Mouse (Mus musculus) heart, adult 2 months (tissue): ENCODE data around the gene Cars2. TPM values are rescaled to one million over a fixed set of nuclear protein-coding genes. Genes with fewer than 3 reads are reported as not detected.

Experiments
- DNase-seq, 2 experiments: peaks; one replicate each; pipeline ENCODE4 v3.0.0; 2021
- H3K27ac ChIP-seq: fragments of 200-600 bp; 2 replicates; pipeline ENCODE4 v1.8.1; 2022
- H3K27me3 ChIP-seq: fragments of 200-500 bp; 2 replicates; pipeline ENCODE4 v1.6.1; 2012; ENCODE audit warnings: mild to moderate bottlenecking, low read length, inconsistent platforms, mixed read lengths; ENCODE audit not compliant: control insufficient read depth, insufficient read depth
- H3K36me3 ChIP-seq: fragments of 200-500 bp; 2 replicates; pipeline ENCODE4 v1.6.1; 2012; ENCODE audit warnings: low read length, inconsistent platforms; ENCODE audit not compliant: control insufficient read depth, insufficient read depth
- H3K4me1 ChIP-seq: fragments of 200-500 bp; 2 replicates; pipeline ENCODE4 v1.6.1; 2011; ENCODE audit warnings: low read length; ENCODE audit not compliant: control insufficient read depth, insufficient read depth
- H3K4me3 ChIP-seq: fragments of 200-600 bp; 2 replicates; pipeline ENCODE4 v1.8.1; 2022
- H3K79me2 ChIP-seq: fragments of 200-500 bp; replicated peaks from 2 replicates; pipeline ENCODE4 v1.6.1; 2012; ENCODE audit warnings: mild to moderate bottlenecking, inconsistent platforms, low read length, moderate library complexity, mixed read lengths; ENCODE audit not compliant: control insufficient read depth, insufficient read depth
- H3K9ac ChIP-seq: fragments of 200-500 bp; 2 replicates; pipeline ENCODE4 v1.6.1; 2012; ENCODE audit warnings: low read depth, mild to moderate bottlenecking, control low read depth, inconsistent platforms, low read length, mixed read lengths
- CTCF ChIP-seq: fragments of 200-600 bp; IDR thresholded peaks from 2 replicates; pipeline ENCODE4 v1.8.1; 2022; ENCODE audit warnings: antibody characterized with exemption, mild to moderate bottlenecking, moderate library complexity
- EP300 ChIP-seq: fragments of 200-500 bp; IDR thresholded peaks from 2 replicates; pipeline ENCODE4 v1.6.1; 2011; ENCODE audit warnings: low read depth, low read length, control low read depth; ENCODE audit not compliant: insufficient read depth
- POLR2A ChIP-seq: fragments of 200-500 bp; IDR thresholded peaks from 2 replicates; pipeline ENCODE4 v1.6.1; 2011; ENCODE audit warnings: mild to moderate bottlenecking, low read depth, low read length, control low read depth; ENCODE audit not compliant: insufficient read depth
- WGBS: fragments of 180-500 bp; shearing (Covaris S2); methylation state at CpG from one replicate; pipeline ENCODE4 v1.1.7; 2018; 5-methylcytosine and 5-hydroxymethylcytosine counted together
- intact Hi-C: fragments of 180-260 bp; cut with DNase I; formaldehyde crosslinking; loops from one replicate; pipeline ENCODE4 v1.15.1; 2025
- polyA plus RNA-seq: library from polyadenylated mRNA; depleted of rRNA; stranded (reverse); fragments of >200 nt; gene quantifications from 2 replicates; pipeline ENCODE4 v1.2.3, GENCODE M21; 2012
- total RNA-seq, 2 experiments: library from RNA; stranded (reverse); gene quantifications; 2 replicates each; pipeline ENCODE4 v1.2.3; 2021

Gene Cars2
- total and polyA plus RNA-seq, 3 experiments: 46.5 to 49.8 (median 47.7) TPM

DNA sequence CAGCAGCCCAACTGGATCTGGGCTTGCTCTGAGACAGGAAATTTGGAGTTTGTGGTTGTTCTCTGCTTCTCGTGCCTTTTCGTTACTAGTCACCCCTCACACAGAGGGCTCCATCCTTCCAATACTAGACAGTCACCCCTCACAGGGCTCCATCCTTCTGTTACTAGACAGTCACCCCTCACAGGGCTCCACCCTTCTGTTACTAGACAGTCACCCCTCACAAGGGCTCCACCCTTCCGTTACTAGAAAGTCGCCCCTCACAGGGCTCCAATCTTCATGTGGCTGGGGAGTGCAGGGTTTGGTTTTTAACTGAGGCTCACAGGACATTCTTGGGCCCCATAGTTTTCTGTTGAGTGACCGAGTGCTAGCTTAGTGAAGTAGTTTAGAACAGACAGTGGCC lies 37.3 kb downstream of the Cars2 start:
- Histone ChIP-seq H3K4me3 (no peak overlapping the region), H3K9ac (no peak overlapping the region), H3K27me3 (no peaks in the 10 kb centered on the region), H3K27ac (no peak overlapping the region), H3K4me1 (peaks cover 4% of the 10 kb centered on the region), H3K79me2 (no peaks in the 10 kb centered on the region), H3K36me3 (no peaks in the 10 kb centered on the region)
- DNase-seq: no peak
- no peak for TF ChIP-seq EP300
- TF ChIP-seq POLR2A: no peak
- no peak for TF ChIP-seq CTCF
- intact Hi-C loops: no loop called here
- 85% methylated on average over 5 of the region's 5 CpGs for WGBS

DNA sequence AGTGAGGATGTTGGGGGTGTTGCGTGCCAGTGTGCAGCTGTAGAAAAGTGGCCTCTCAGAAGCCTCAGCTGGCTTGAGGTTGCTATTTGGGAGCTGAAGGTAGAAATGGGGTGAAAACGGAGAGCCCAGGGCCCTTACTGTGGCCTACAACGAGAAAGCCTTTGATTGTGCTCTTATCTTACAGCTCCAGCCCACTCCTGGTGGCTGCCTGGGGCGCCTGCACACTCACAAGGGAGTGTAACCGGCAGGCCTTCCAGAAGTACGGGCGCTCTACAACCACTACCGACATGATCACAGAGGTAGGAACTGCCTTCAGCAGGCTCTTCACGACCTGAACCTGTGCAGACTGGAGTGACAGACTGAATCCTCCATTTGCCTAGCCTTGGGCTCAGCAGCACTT lies 37.9 kb downstream of the Cars2 start:
- no peak overlapping the region for H3K9ac ChIP-seq
- no peak for TF ChIP-seq EP300
- TF ChIP-seq POLR2A: no peak
- no peak for TF ChIP-seq CTCF
- H3K4me3 ChIP-seq: no peak overlapping the region
- H3K79me2 ChIP-seq: no peaks in the 10 kb centered on the region
- DNase-seq: no peak
- 85% methylated on average over 9 of the region's 9 CpGs for WGBS
- no peaks in the 10 kb centered on the region for H3K36me3 ChIP-seq
- H3K27ac ChIP-seq: no peak overlapping the region
- H3K27me3 ChIP-seq: no peaks in the 10 kb centered on the region
- intact Hi-C loops: no loop called here
- H3K4me1 ChIP-seq: peaks cover 4% of the 10 kb centered on the region

GRCm38 (mm10) chr8:11510971-11511370 lies 39.6 kb downstream of the Cars2 start:
- H3K36me3 ChIP-seq: no peaks in the 10 kb centered on the region
- H3K27ac ChIP-seq: no peak overlapping the region

GRCm38 (mm10) chr8:11508880-11509279 lies 41.7 kb downstream of the Cars2 start:
- H3K27ac ChIP-seq: no peak overlapping the region
- no peak overlapping the region for H3K4me3 ChIP-seq
- no peak overlapping the region for H3K9ac ChIP-seq
- no peaks in the 10 kb centered on the region for H3K79me2 ChIP-seq
- no peaks in the 10 kb centered on the region for H3K36me3 ChIP-seq
- peaks cover 2% of the 10 kb centered on the region; the same call in 1 of the 2 replicates for H3K4me1 ChIP-seq
- DNase-seq: no peak
- intact Hi-C loops: loop anchor here (5.0 kb wide), 2 partner anchors 93 to 108 kb away; no protein-coding TSS in a partner anchor
- no peaks in the 10 kb centered on the region for H3K27me3 ChIP-seq
- no peak for TF ChIP-seq EP300
- no peak for TF ChIP-seq POLR2A
- no peak for TF ChIP-seq CTCF
- WGBS: 87% methylated on average over 10 of the region's 10 CpGs

More at GRCm38 (mm10) chr8:11510971-11511370, 39.6 kb downstream of the Cars2 start:
- TF ChIP-seq CTCF: no peak
- TF ChIP-seq POLR2A: no peak
- TF ChIP-seq EP300: no peak
- H3K4me1 ChIP-seq: peaks cover 4% of the 10 kb centered on the region
- H3K27me3 ChIP-seq: no peaks in the 10 kb centered on the region
- no peak overlapping the region for H3K4me3 ChIP-seq
- WGBS: 72% methylated on average over 5 of the region's 5 CpGs
- no peak overlapping the region for H3K9ac ChIP-seq
- no peak for DNase-seq
- intact Hi-C loops: no loop called here
- no peaks in the 10 kb centered on the region for H3K79me2 ChIP-seq

GRCm38 (mm10) chr8:11506802-11507201 lies 43.8 kb downstream of the Cars2 start:
- no peaks in the 10 kb centered on the region for H3K36me3 ChIP-seq
- no peak overlapping the region for H3K9ac ChIP-seq
- no peaks in the 10 kb centered on the region for H3K27me3 ChIP-seq
- H3K79me2 ChIP-seq: no peaks in the 10 kb centered on the region
- no peak overlapping the region for H3K4me3 ChIP-seq
- intact Hi-C loops: loop anchor here (2.0 to 5.0 kb wide), 3 partner anchors 95 to 194 kb away; partner anchors contain the start of gene 1700016D06Rik
- H3K4me1 ChIP-seq: peaks cover 2% of the 10 kb centered on the region; the same call in 1 of the 2 replicates
- DNase-seq: peak; percentile 39 to 64
- H3K27ac ChIP-seq: no peak overlapping the region
- TF ChIP-seq EP300 (no peak), CTCF (peak; percentile 70)
- WGBS: 64% methylated on average over 6 of the region's 6 CpGs

DNA sequence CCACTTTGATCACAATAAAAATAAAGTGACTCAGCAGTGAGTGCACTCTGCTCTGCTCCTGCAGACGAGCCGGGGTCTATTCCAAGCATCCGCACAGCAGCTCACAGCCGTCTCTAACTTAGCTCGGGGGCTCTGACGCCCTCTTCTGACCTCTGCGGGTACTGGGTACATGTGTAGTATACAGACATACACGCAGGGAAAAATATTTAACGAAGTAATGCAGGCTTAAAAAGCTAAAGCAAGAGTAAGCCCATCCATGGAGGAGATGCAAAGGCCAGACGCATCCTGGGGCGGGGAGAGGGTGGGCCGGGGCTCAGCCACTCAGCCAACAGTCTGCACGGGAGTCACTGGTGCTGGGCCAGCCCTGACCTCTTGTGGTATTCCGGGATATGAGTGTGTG lies 44.5 kb downstream of the Cars2 start:
- Histone ChIP-seq H3K36me3 (no peaks in the 10 kb centered on the region), H3K4me3 (no peak overlapping the region), H3K4me1 (no peaks in the 10 kb centered on the region), H3K79me2 (no peaks in the 10 kb centered on the region), H3K27me3 (no peaks in the 10 kb centered on the region), H3K9ac (no peak overlapping the region), H3K27ac (no peak overlapping the region)
- intact Hi-C loops: loop anchor here (2.0 to 5.0 kb wide), 3 partner anchors 96 to 195 kb away; partner anchors contain the start of gene 1700016D06Rik
- DNase-seq: peak in 1 of 2 experiments; percentile 7
- WGBS: 82% methylated on average over 14 of the region's 14 CpGs
- TF ChIP-seq POLR2A: no peak
- no peak for TF ChIP-seq CTCF
- no peak for TF ChIP-seq EP300
